Mouse (Mus musculus) kidney, embryonic 16.5 days (tissue): ENCODE measurements around the gene Plekhg1. TPM values are rescaled to one million over a fixed set of nuclear protein-coding genes. Genes with fewer than 3 reads are reported as not detected.

Experiments used
- ATAC-seq: fragments of 200-750 bp; cut with Nextera tagmentation; 2 replicates; pipeline ENCODE4 v1.8.0; 2017; ENCODE audit warnings: moderate TSS enrichment; ENCODE audit not compliant: low FRiP score, low TSS enrichment
- H3K27ac ChIP-seq: fragments of 300-500 bp; sonication (generic); 2 replicates; pipeline ENCODE4 v1.5.1; 2014; ENCODE audit warnings: low read length
- H3K27me3 ChIP-seq: fragments of 300-500 bp; sonication (generic); 2 replicates; pipeline ENCODE4 v1.6.1; 2014; ENCODE audit warnings: low read length, control low read depth, mixed read lengths; ENCODE audit not compliant: insufficient read depth
- H3K36me3 ChIP-seq: fragments of 300-500 bp; sonication (generic); 2 replicates; pipeline ENCODE4 v1.6.1; 2014; ENCODE audit warnings: low read length, control low read depth, mixed read lengths; ENCODE audit not compliant: insufficient read depth
- H3K4me1 ChIP-seq: fragments of 300-500 bp; sonication (generic); 2 replicates; pipeline ENCODE4 v1.6.1; 2014; ENCODE audit warnings: low read length, control low read depth, mixed read lengths; ENCODE audit not compliant: insufficient read depth
- H3K4me2 ChIP-seq: fragments of 300-500 bp; sonication (generic); replicated peaks from 2 replicates; pipeline ENCODE4 v1.6.1; 2014; ENCODE audit warnings: low read depth, low read length
- H3K4me3 ChIP-seq: fragments of 300-500 bp; sonication (generic); 2 replicates; pipeline ENCODE4 v1.5.1; 2014; ENCODE audit warnings: mild to moderate bottlenecking, low read length
- H3K9ac ChIP-seq: fragments of 300-500 bp; sonication (generic); replicated peaks from 2 replicates; pipeline ENCODE4 v1.6.1; 2014; ENCODE audit warnings: low read length
- H3K9me3 ChIP-seq: fragments of 300-500 bp; sonication (generic); 2 replicates; pipeline ENCODE4 v1.6.1; 2016; ENCODE audit warnings: low read length, control low read depth
- WGBS: fragments of 180-500 bp; shearing (Covaris S2); extraction: QIAGEN DNeasy Blood & Tissue Kit; methylation state at CpG from one replicate; pipeline ENCODE4 v1.1.7; 2014; 5-methylcytosine and 5-hydroxymethylcytosine counted together
- polyA plus RNA-seq: library from polyadenylated mRNA; unstranded; fragments of >200 nt; fragmentation: Nextera tagmentation; extraction: Ambion mirVana; gene quantifications from 2 replicates; pipeline ENCODE4 v1.2.1, GENCODE M21; 2015

The Plekhg1 gene
- polyA plus RNA-seq, 1 experiment from 2014 or later: 14.4 TPM

DNA sequence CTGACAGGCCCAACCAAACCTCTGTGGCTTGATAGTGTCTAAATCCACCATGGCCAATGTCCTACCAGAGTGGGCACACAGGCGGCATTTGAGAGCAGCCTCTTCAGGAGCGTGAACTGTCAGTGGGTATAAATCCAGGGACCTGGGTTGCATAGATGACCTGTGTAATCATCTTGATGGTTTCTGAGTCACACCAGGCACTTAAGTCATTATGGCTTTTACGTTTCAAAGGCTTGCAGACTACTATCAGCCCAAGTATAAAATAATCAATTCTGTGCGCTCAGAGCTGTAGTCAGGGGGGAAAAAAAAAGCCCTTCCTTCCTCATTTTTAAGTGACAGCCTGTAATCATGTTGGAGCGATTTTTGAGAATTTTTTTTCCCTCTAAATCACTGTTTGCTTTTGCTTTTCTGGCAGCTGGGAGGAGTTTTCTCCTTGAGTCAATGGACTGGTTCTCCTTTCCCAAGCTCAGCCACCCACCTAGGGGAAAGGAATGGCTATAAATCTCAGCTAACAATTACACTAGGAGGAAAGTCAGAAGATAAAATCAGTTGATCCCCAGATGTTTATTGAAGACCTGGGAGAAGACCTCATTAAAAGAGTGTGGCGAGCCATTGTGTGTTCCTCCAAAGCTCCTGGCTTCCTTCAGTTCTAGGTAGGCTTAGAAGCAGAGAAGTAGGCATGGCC lies 99.7 kb downstream of the Plekhg1 start:
- Histone ChIP-seq H3K9me3 (no peaks in the 10 kb centered on the region), H3K4me1 (peaks cover 9% of the 10 kb centered on the region; the same call in 1 of the 2 replicates), H3K9ac (no peak overlapping the region), H3K36me3 (no peaks in the 10 kb centered on the region), H3K4me3 (no peak overlapping the region), H3K4me2 (no peak overlapping the region), H3K27ac (no peak overlapping the region; the same call in 1 of the 2 replicates), H3K27me3 (no peaks in the 10 kb centered on the region)
- 29% methylated on average over 6 of the region's 6 CpGs for WGBS
- ATAC-seq: no peak

DNA sequence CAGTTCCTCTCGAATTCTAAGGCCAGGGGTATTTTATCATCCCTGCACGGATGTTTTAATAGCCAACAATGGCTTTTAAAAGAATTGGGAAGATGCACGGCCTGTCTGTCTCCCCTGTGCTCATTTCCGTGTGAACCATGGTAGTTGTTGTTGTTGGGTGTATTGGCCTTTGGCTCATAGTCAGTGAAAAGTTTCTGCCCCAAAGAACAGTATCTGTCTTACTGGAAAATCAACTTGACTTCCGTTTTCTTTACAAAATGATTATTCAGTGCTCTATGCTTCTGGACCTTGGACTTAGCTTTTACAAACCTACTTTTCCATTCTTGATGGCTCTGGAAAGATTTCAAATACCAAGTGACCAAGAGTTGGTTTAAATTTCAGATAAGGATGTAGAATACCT lies 104.3 kb downstream of the Plekhg1 start:
- WGBS: 67% methylated on average over 5 of the region's 5 CpGs
- no peak overlapping the region for H3K9ac ChIP-seq
- no peaks in the 10 kb centered on the region for H3K27me3 ChIP-seq
- peaks cover 9% of the 10 kb centered on the region; the same call in 1 of the 2 replicates for H3K4me1 ChIP-seq
- H3K9me3 ChIP-seq: no peaks in the 10 kb centered on the region
- H3K27ac ChIP-seq: no peak overlapping the region
- H3K4me2 ChIP-seq: no peak overlapping the region
- no peak overlapping the region for H3K4me3 ChIP-seq
- no peak for ATAC-seq
- H3K36me3 ChIP-seq: no peaks in the 10 kb centered on the region

DNA sequence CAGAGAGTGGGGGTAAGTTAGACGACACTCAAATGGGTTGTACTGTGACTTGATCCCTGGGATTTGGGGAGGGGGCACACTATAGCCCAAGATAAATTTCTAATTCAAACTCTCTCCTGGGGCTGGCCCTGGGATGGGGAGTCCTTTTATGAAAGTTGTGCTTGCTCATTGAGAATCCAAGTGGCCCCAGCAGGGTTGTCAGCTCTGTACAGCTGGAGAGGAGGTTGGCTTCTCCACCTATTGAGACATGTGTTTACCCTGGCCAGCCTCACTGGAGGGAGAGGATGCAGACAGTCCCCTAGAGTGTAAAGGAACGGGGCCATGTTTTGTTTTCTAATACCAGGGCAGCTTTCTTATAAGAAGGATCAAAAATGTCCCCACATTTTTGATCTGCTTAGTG lies 106.9 kb downstream of the Plekhg1 start:
- peaks cover 8% of the 10 kb centered on the region for H3K4me1 ChIP-seq
- 46% methylated on average over 2 of the region's 2 CpGs for WGBS

DNA sequence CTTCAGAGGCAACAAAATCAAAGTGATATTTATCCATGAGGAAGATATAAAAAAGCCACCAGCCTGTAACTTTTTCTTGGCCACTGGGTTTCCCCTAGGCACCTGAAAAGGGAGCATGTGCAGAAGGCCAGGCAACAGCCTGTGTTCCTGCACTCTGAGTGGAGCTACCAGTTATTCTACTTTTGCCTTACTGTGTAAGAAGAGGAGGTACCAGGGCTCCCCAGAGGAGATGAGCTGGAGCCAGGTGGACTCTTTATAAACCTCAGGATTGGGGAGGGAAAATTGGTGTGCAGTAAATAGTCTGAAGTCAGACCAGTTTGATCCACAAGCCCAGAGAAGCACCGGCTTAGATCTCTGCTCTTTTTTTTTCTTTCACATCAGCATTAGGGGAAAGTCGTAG lies 111.3 kb downstream of the Plekhg1 start:
- Histone ChIP-seq H3K4me1 (peaks cover 8% of the 10 kb centered on the region), H3K9ac (no peak overlapping the region; the same call in 1 of the 2 replicates), H3K9me3 (no peaks in the 10 kb centered on the region; the same call in 1 of the 2 replicates), H3K27ac (peak overlapping the region; percentile 54), H3K4me3 (no peak overlapping the region), H3K27me3 (no peaks in the 10 kb centered on the region), H3K4me2 (no peak overlapping the region), H3K36me3 (peaks cover 3% of the 10 kb centered on the region; the same call in 1 of the 2 replicates)
- 5% methylated on average over 2 of the region's 2 CpGs for WGBS
- peak; percentile 44; the same call in 1 of the 2 replicates for ATAC-seq

More for the DNA sequence above, 106.9 kb downstream of the Plekhg1 start:
- no peak for ATAC-seq
- Histone ChIP-seq H3K4me3 (no peak overlapping the region), H3K27me3 (no peaks in the 10 kb centered on the region), H3K9ac (no peak overlapping the region), H3K9me3 (no peaks in the 10 kb centered on the region; the same call in 1 of the 2 replicates), H3K36me3 (peaks cover 3% of the 10 kb centered on the region; the same call in 1 of the 2 replicates), H3K4me2 (no peak overlapping the region), H3K27ac (no peak overlapping the region)

DNA sequence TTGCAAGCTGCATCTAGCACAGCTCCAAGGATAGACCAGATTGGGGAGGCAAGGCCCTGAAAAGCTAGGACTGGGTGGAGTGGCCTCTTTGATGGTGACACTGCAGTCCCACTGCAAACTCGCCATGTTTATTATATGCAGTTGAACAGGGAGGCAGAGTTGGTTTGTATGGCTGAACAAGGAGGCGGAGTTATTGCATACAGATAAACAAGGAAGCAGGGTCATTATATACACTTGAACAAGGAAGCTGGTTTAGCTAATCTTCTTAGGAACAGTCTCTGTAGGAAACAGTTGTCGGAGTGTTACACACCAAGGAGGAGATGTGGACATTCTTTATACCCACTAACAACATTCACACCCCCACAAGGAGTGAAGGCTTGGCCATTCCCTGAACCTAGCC lies 112.6 kb downstream of the Plekhg1 start:
- WGBS: 93% methylated on average over 3 of the region's 3 CpGs
- 0 out of 2 replicates have a peak, but pooled peaks have one; percentile 40 for ATAC-seq
- no peak overlapping the region for H3K4me2 ChIP-seq

DNA sequence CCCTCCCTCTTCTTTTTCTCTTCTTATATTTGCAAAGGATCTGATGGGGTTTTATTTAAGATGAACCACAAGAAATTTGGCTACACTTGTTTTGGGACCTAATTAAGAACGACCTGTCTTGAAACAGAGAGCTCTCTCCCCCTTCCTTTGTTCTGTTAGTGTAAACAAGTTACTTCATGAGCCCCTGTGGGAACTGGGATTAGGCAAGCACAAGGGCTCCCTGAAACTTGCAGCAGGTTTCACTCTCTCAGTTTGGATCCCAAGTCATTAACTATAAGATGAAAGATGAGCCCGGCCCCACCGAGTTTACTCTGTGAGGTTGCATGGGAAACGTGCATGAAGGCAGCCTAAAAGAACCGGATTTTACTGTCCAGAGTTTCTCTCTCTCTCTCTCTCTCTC lies 117.7 kb downstream of the Plekhg1 start:
- WGBS: 18% methylated on average over 5 of the region's 5 CpGs
- peaks cover 13% of the 10 kb centered on the region for H3K4me1 ChIP-seq
- H3K9ac ChIP-seq: no peak overlapping the region
- ATAC-seq: no peak
- no peak overlapping the region for H3K4me3 ChIP-seq
- no peaks in the 10 kb centered on the region for H3K27me3 ChIP-seq
- no peaks in the 10 kb centered on the region for H3K36me3 ChIP-seq
- H3K9me3 ChIP-seq: no peaks in the 10 kb centered on the region
- no peak overlapping the region for H3K4me2 ChIP-seq
- H3K27ac ChIP-seq: no peak overlapping the region

More for the DNA sequence above, 112.6 kb downstream of the Plekhg1 start:
- no peak overlapping the region for H3K4me3 ChIP-seq
- H3K4me1 ChIP-seq: peaks cover 8% of the 10 kb centered on the region
- no peaks in the 10 kb centered on the region for H3K27me3 ChIP-seq
- no peaks in the 10 kb centered on the region; the same call in 1 of the 2 replicates for H3K9me3 ChIP-seq
- H3K9ac ChIP-seq: no peak overlapping the region
- H3K27ac ChIP-seq: no peak overlapping the region; the same call in 1 of the 2 replicates
- H3K36me3 ChIP-seq: peaks cover 3% of the 10 kb centered on the region; the same call in 1 of the 2 replicates

DNA sequence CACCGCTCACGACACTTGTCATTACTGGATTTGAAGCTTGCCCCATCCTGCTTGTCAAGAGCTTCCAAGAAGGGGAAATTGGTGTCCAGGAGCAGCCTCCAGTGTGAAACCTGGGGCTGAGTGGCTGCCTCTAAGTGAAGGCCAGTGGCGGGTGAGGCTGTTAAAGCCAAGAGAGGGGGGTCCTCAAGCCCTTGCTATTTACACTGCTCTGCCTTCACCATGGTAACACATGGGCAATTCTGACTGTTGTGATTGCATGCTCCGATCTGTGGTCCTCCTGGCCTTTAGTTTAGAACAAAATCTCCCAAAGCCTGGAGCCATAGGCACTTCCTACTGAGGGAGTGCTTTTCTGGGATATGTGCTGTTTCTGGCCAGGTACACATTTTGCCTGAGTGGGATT lies 118.3 kb downstream of the Plekhg1 start:
- no peaks in the 10 kb centered on the region for H3K9me3 ChIP-seq
- H3K4me3 ChIP-seq: no peak overlapping the region
- WGBS: 47% methylated on average over 4 of the region's 4 CpGs
- H3K27me3 ChIP-seq: no peaks in the 10 kb centered on the region
- no peak overlapping the region for H3K4me2 ChIP-seq
- H3K4me1 ChIP-seq: peaks cover 15% of the 10 kb centered on the region
- no peak overlapping the region for H3K27ac ChIP-seq
- ATAC-seq: no peak
- H3K9ac ChIP-seq: no peak overlapping the region
- no peaks in the 10 kb centered on the region for H3K36me3 ChIP-seq

DNA sequence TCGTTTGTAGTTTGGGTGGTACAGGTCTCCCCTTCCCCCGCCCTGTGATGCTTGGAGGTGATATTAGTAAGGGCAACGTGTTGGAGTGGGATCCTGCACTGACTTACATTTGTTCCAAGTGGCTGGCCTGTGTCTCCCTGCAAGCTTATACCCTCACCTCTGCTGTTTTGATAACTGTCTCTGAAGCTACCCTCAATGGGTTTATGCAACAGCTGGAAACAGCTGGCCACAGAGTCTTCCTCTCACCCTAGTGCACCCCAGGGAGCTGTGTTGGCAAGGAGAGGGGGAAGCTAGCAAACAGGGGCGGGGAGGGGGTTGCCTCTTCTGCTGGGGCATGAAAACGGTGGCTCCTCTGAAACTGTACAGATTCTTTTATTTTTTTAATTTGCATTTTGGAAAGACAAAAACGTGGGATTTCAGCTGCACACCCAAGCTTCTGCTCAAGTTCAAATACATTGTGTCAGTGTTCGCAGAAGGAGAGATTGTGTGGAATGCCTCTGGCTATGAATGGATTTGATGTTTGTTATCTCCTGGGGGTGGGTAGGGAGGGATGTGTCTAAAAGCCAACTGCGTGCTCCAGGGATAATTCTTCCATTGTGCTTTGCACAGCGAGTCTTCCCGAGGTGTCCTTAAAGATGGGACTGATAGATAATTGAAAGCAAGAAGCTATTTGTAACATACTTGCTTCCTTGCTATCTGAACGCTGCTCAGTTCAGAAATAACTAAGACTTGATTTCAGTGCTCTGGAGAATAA lies 119.0 kb downstream of the Plekhg1 start:
- no peaks in the 10 kb centered on the region for H3K9me3 ChIP-seq
- no peak overlapping the region for H3K9ac ChIP-seq
- H3K4me1 ChIP-seq: peaks cover 22% of the 10 kb centered on the region
- peak; percentile 52; the same call in 1 of the 2 replicates for ATAC-seq
- no peak overlapping the region for H3K4me3 ChIP-seq
- no peak overlapping the region for H3K4me2 ChIP-seq
- H3K27ac ChIP-seq: no peak overlapping the region
- no peaks in the 10 kb centered on the region for H3K27me3 ChIP-seq
- WGBS: 56% methylated on average over 11 of the region's 11 CpGs
- no peaks in the 10 kb centered on the region for H3K36me3 ChIP-seq

DNA sequence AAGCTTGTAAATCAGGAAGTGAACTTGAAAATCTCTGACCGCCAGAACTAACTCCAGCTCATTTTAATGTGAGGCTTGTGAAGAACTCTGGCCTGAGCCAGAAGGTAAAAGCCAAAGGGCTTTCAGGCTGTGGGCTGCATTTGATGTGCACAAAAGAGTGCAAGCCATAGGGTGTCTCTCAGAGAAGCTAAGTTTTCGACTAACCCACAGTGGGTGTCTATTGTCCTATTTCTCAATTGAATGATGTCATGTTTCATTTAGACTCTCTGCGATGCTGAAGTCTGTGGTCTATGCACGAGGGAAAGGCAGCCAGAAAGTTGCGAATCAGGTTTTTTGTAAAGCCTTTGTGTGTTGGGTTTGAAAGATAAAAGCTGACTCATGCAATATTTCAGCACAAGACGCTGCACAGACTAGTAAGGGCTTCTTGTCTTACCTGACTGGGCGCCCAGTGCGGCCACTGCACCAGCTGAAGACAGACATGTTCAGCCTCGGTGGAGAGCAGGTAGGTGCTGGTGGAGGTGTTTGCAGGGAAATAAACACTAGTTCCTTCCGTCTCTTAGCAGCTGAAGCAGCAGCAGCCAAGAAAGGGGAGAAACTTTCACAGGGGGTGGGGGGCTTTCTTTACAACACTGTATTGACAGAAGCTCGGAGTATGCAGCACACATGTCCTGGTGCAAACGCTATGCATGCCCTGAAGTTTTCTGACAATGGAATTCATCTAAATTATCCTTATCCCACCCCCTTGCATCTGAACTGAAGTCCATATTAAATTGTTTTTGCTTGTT lies 123.4 kb downstream of the Plekhg1 start:
- 35% methylated on average over 12 of the region's 12 CpGs for WGBS
- peak; percentile 51; the same call in 1 of the 2 replicates for ATAC-seq
- Histone ChIP-seq H3K4me2 (peak overlapping the region; percentile 17; the same call in 1 of the 2 replicates), H3K36me3 (no peaks in the 10 kb centered on the region), H3K9me3 (no peaks in the 10 kb centered on the region), H3K27me3 (no peaks in the 10 kb centered on the region), H3K9ac (no peak overlapping the region), H3K4me3 (no peak overlapping the region), H3K4me1 (peaks cover 16% of the 10 kb centered on the region), H3K27ac (0 out of 2 replicates have a peak overlapping the region, but pooled peaks have one; percentile 41)
